Mouse (Mus musculus): ENCODE results near the gene Dclk1.

Gene Dclk1

GRCm38 (mm10) chr3:55540406-55541140 is 298.4 kb downstream of the Dclk1 start:
- no peak for DNase-seq (ENCODE audit: low read depth)

DNA sequence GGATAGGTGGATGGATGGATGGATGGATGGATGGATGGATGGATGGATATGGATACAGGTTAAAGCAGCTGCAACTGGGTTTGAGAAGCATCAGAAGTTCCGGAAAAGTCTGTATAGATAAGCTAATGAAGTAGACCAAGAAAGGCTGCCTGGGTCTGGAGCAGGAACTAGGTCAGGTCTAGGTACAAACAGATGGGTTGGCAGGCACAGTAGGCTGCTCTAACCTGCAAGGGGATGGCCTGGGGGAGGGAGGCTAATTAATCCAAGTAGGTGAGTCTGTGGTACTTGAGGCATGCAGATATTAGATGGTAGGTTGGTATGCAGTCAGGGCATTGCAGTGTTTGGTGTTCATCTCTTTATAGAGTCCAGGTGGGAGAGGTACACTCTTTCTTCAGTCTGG is 299.6 kb downstream of the Dclk1 start:
- DNase-seq (ENCODE audit: low read depth), result no peak

DNA sequence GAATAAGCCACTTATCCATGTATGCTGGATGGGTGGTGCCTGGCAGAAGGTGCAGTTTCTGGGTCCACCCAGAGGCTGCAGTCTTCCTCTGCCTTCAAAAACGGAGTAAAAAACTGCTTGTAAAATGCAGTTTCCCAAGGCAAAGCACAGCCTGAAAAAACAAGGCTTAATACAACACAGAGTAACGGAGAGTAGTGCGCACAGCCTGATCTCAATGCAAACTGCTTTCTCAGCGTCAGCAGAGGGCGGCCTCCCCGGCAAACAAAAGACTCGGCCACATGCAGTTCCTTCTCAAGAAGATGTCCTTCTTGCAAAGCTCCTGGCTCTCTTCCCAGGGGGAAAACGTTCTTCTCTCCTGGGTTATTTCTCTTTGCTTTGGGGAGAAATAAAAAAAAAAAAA is 300.1 kb downstream of the Dclk1 start:
- peak; percentile 80 for DNase-seq (ENCODE audit: low read depth)

DNA sequence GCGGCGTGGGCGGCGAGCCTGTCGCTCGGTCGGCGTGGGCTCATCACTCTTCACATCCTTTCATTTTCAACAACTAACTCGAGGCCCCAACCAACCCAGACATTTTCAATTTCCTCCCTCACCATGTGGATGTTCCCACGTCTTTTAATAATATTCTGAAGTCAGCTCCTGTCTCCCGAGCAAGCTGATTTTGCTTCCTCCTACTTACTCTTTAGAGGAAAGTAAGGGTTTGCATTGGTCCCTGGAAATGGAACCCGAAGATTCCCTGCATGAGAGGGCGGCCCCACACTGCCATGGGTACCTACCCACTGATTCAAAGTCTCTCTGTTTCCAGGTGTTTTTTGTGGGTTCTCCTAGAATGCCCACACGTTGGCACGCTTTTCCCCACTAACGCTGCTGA is 300.8 kb downstream of the Dclk1 start:
- peak; percentile 20 for DNase-seq (ENCODE audit: low read depth)

DNA sequence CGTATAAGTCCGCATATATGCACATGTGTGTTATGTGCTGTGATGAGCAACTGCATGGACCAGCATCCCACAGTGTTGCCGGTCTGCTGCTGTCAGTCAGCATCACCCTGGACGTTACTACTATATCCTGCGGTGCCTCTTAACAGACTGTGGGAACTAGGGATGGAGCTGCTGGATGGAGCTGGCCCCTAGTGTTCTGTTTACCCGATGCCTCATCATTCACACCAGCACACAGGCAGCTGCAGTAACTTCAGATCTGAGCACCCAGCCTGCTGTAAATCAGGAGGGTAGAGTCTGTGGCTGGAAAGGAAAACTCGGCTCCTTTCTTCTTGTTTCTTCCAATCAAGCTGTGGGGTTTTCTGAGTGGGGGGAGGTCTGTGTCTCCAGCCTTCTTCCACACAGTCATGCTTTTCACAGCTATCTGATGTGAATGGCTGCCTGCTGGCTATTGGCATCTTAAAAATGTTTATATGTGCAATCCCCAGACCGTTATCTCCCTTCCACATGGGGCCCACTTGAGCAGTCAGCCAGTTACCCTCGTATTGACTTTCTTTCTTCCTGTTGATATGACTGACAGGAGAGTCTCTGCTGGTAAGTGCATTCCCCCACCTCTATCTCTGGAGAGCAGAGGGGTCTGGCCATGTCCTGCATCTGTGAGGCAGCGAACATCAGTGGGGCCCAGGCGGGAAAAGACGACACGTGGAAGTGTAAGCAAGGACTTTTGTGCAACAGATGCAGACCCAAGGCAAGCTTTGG is 301.9 kb downstream of the Dclk1 start:
- peak; percentile 25 for DNase-seq (ENCODE audit: low read depth)

DNA sequence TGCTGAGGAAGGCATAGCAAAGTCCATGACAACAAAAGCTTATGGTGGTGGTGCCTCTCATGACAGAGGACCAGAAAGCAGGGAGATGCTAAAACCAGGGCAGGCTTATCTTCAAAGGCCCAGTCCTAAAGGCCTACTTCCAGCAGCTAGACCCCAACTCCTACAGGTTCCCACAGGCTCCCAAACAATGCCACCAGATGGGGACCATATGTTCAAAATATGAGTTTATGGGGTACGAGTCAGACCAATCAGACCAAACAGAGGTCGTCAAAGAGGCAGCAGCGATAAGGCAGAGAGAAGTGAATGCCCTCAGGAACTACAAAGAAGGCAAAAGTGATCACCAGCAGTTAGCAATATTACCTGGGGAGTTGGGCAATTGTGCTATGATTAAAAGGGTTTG is 303.1 kb downstream of the Dclk1 start:
- DNase-seq (ENCODE audit: low read depth), result peak; percentile 51

- DNase-seq (ENCODE audit: low read depth), result no peak
Observed at GRCm38 (mm10) chr3:55545916-55546315, 303.8 kb downstream of the Dclk1 start.

DNA sequence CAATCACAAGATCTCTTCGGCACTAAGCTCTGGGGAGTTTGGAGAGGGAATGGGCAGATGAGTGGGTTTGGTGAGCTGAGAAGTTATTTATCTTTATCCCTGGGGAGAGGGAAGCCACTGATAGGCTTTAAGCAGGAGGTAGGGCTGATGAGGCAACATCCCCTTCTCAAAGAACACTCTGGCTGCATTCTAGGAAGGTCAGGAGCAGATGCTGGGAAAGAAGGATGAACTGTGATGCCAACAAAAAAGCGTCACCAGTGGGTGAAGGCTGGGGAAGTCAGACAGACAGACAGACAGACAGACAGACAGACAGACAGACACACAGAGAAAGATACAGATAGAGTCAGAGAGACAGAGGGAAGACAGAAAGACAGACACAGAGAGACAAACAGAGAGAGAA is 304.9 kb downstream of the Dclk1 start:
- no peak for DNase-seq (ENCODE audit: low read depth)

GRCm38 (mm10) chr3:55549376-55549775 is 307.2 kb downstream of the Dclk1 start:
- peak; percentile 58 for DNase-seq (ENCODE audit: low read depth)

- DNase-seq (ENCODE audit: low read depth), result no peak
Observed at GRCm38 (mm10) chr3:55550962-55551361, 308.8 kb downstream of the Dclk1 start.

DNA sequence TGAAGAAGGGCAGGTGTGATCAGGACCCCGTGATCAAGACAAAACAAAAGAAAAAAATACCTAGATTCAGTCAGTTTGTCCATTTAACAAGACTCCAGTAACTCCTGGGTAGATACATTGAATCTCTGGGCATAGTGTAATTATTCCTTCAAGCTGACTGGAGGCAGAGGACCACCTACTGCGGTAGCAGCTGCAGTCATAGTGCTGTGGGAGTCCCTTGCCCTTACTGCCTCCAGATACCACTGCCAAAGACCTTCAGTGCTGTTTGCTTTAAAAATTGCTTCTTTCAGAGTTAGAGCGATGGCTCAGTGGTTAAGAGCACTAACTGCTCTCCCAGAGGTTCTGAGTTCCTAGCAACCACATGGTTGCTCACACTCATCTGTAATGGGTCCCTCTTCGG is 309.7 kb downstream of the Dclk1 start:
- no peak for DNase-seq (ENCODE audit: low read depth)

GRCm38 (mm10) chr3:55553031-55553430 is 310.9 kb downstream of the Dclk1 start:
- DNase-seq (ENCODE audit: low read depth), result no peak

DNA sequence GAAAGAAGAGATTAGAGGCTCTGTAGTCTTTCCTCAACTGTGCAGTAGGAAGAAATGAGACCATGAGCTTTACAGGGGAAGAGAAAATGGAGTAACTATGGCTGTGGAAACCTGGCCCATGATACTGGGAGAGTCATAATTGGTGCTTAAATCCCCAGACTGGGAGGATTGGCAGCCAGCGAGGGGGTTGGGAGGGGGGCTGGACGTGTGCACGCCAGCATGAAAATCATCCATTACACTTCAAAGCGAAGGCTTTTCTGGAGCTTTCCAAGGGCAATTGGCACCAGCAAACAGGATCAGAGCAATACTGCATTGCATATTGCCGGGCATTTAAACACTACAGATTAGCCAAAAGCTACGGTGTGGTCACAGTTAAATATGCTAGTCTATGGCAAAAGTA is 313.7 kb downstream of the Dclk1 start:
- DNase-seq (ENCODE audit: low read depth), result no peak

GRCm38 (mm10) chr3:55558570-55558969 is 316.4 kb downstream of the Dclk1 start:
- DNase-seq (ENCODE audit: low read depth), result no peak

GRCm38 (mm10) chr3:55567476-55567875 is 325.3 kb downstream of the Dclk1 start:
- DNase-seq (ENCODE audit: low read depth), result no peak

- DNase-seq (ENCODE audit: low read depth), result no peak
Observed at GRCm38 (mm10) chr3:55569539-55569938, 327.4 kb downstream of the Dclk1 start.

- no peak for DNase-seq (ENCODE audit: low read depth)
Observed at GRCm38 (mm10) chr3:55571034-55571433, 328.9 kb downstream of the Dclk1 start.

- peak; percentile 86 for DNase-seq (ENCODE audit: low read depth)
Observed at GRCm38 (mm10) chr3:55571552-55572296, 329.6 kb downstream of the Dclk1 start.

- peak; percentile 33 for DNase-seq (ENCODE audit: low read depth)
Observed at GRCm38 (mm10) chr3:55572297-55572681, 330.1 kb downstream of the Dclk1 start.

GRCm38 (mm10) chr3:55574003-55574402 is 331.8 kb downstream of the Dclk1 start:
- DNase-seq (ENCODE audit: low read depth), result peak; percentile 73

DNA sequence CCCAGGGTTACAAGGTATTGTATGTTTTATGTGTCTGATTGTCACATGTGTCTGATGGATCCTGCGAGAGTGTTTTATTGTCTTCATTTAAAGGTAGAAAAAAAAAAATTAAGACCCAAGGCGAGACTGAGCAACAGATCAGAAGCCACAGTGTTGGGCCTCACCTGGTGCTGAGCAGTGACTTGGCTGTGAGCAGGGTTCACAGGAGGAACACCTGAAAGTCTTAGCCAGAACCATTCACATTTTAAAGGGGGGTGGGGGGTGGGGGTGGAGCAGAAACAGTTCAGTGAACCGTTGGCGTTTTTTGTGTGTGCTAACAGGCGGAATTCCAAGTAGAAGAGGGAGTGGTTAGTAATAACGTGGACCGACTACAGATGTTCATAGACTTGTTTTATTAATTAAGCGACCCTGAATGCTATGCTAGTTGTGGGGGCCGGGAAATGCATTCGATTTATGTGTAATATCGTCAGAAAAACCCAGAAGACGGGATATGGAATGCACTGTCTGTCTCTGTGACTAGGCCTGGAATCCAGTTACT is 345.3 kb downstream of the Dclk1 start:
- no peak for DNase-seq (ENCODE audit: low read depth)
